Mouse (Mus musculus) retina, postnatal 7 days (tissue): ENCODE results near the gene Atf5.

Experiments used
- DNase-seq: peaks from one replicate; pipeline ENCODE4 v3.0.0-alpha.2; 2012; ENCODE audit warnings: low read depth, low spot score

The Atf5 gene

GRCm38 (mm10) chr7:44776849-44777498, 39.5 kb downstream of the Atf5 start:
- DNase-seq = no peak

DNA sequence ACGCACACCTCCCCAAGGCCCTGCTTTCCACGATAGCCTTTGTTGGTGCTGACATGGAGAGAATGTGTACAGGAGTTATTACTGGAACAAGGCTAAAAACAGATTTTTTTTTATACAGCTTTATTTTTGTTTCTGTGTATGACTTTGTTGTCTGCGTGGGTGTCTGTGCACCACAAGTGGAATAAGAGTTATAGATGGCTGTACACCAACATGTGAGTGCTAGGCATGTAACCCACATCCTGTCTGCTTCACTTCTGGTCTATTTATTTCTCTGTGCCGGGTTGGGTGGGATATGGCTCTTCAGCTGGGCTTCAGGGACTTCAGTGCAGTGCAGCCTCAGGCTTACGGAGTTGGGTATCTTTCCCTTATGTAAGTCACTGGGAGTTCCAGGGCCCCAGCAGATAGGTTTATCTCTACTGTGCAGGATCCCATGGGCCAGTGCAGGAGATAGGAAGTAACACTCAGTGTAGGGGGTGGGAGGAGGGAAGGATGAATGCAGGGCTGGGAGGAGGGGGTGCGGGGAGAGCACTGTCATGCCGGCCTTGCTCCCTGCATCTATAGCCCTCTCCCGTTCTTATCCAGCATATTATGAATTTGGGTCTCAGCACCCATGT, 43.8 kb downstream of the Atf5 start:
- no peak for DNase-seq

DNA sequence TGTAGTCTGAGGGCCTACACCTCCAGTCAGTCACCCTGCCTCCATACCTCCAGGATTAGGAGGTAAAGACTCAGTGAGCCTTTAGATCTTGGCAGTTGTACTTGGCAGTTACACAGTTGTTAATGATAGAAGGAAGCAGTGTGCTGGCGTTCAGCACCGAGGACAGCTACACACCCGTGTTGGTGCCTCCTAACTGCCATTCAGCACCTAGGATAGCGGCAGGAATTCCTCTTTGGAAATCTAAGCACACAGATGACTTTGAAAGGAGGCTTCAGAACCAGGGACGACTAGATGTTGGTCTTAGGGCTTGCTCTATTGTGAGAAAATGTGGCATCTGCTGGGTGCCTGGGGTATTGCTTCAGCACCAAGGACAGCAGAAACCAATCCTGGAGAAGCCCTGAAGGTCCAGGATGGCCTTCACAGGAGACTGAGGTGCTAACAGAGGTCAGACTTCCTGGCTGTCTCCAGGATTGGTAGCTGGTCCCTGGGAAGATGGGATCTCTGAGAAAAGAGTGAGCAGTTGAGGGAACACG, 46.3 kb downstream of the Atf5 start:
- DNase-seq = no peak

DNA sequence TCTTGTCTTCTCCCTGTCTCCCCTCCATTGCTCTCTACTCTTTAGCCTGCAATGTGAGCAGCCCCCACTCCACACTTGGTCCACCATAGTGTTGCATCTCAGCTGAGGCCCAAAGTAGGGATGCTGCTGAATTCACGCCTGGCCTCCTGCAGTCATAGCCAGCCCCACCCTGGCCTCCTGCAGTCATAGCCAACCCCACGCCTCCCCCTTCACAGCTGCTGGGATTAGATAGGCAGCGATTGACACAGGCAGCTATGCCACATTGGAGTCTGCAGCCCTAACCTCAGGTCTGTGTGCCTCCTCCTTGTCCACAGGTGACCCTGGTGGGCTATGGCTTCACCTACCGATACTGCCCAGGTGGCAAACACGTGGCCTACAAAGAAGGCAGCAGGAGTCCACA, 48.3 kb downstream of the Atf5 start:
- no peak for DNase-seq
